19 mouse cellular contexts compared by ENCODE assay signal in the genomic region with DNA sequence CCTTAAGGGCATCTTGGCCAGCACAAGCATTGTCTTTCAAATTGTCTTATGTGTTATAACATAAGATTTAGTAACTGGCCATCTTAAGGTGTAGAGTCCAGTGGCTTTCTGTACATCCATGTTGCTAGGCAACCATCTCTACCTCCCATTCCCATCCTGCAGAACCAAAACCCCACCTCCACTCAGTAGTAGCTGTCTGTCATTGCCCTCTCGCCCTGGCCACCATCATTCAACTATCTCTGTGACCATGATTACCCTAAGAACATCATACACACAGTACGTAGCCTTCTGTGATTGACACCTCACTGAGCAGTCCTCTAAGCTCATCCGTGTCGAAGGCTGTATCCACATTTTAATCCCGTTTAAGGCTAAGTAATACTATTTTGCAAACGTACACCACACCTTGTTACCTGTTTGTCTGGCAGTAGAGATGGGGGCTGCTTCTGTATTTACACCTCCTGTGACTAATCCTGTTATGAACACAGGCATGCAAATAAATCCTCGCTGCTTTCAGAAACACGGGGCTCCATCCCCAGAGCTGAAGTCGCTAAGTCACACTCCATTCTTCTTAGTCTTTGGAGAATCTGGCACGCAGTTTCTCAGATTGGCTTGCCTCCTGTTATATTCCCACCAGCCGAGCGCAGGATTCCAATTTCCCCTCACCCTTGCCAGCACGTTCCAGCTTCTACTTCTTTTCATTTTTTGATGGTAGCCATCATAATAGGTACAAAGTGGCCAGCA.
DNase-seq lines count a peak whose midpoint lies in the region; ATAC-seq lines count a peak whose summit lies in the region.
"Had no signal": no experiment of that assay in that cellular context is flagged by ENCODE, and none has a peak within 500 bp of the region (broad histone marks: within the 10 kb centered on the region; RNA-seq: fewer than 3 reads in every experiment).

No protein-coding gene starts in this region.

- H3K27me3 ChIP-seq in hindbrain, embryonic 16.5 days (replicated peaks; ENCODE audit: control insufficient read depth, insufficient read depth, low read length): no peaks in the 10 kb centered on the region
- H3K27me3 ChIP-seq in hindbrain, embryonic 12.5 days: 0 out of 2 replicates have a peak, but pooled peaks cover 3% of the 10 kb centered on the region
- H3K27me3 ChIP-seq in midbrain, embryonic 14.5 days (ENCODE audit: control insufficient read depth, insufficient read depth, low read length): no peaks in the 10 kb centered on the region
- H3K27me3 ChIP-seq: kidney, embryonic 15.5 days; neural tube, embryonic 12.5 days had no signal

- peak overlapping the region; percentile 49 for H3K27ac ChIP-seq in hindbrain, embryonic 16.5 days (ENCODE audit: low read depth, low read length)
- no peak overlapping the region for H3K27ac ChIP-seq in hindbrain, embryonic 12.5 days
- no peak overlapping the region for H3K27ac ChIP-seq in midbrain, embryonic 14.5 days (replicated peaks; ENCODE audit: low read depth, low read length)
- H3K27ac ChIP-seq: heart, adult 2 months; kidney, embryonic 15.5 days; limb, embryonic 10.5 days; neural tube, embryonic 12.5 days had no signal

- no peak overlapping the region for H3K4me3 ChIP-seq in hindbrain, embryonic 16.5 days (ENCODE audit: low read length)
- H3K4me3 ChIP-seq in hindbrain, embryonic 12.5 days: no peak overlapping the region
- no peak overlapping the region for H3K4me3 ChIP-seq in midbrain, embryonic 14.5 days (replicated peaks; ENCODE audit: low read depth, low read length)
- H3K4me3 ChIP-seq: heart, adult 2 months; kidney, embryonic 15.5 days; limb, embryonic 10.5 days; neural tube, embryonic 12.5 days had no signal

- H3K4me2 ChIP-seq in hindbrain, embryonic 16.5 days (ENCODE audit: low read length): peak overlapping the region; percentile 21
- no peak overlapping the region for H3K4me2 ChIP-seq in hindbrain, embryonic 12.5 days (replicated peaks)
- no peak overlapping the region for H3K4me2 ChIP-seq in midbrain, embryonic 14.5 days (ENCODE audit: low read length)
- H3K4me2 ChIP-seq: kidney, embryonic 15.5 days; neural tube, embryonic 12.5 days had no signal

- H3K4me1 ChIP-seq in hindbrain, embryonic 16.5 days (ENCODE audit: control insufficient read depth, insufficient read depth, low read depth, low read length): peaks cover 10% of the 10 kb centered on the region
- H3K4me1 ChIP-seq in hindbrain, embryonic 12.5 days: no peaks in the 10 kb centered on the region
- H3K4me1 ChIP-seq in midbrain, embryonic 14.5 days (ENCODE audit: control insufficient read depth, insufficient read depth, low read length): peaks cover 14% of the 10 kb centered on the region
- H3K4me1 ChIP-seq: kidney, embryonic 15.5 days; neural tube, embryonic 12.5 days had no signal

- DNase-seq in cerebellum, postnatal 14 days: peak; percentile 70 to 71
- no peak for DNase-seq in cerebellum, adult 18-20 months
- peak; percentile 24 for DNase-seq in lung, postnatal 14 days
- DNase-seq in lung, postnatal 4 days: no peak
- DNase-seq in midbrain, embryonic 14.5 days: peak; percentile 55
- DNase-seq in frontal cortex, postnatal 25 days (ENCODE audit: low spot score in 2 of 2): no peak
- DNase-seq: adrenal gland, postnatal 10 days; gastrocnemius, postnatal 14 days; heart, adult 2 months; liver, postnatal 0 days; thymus, postnatal 14 days had no signal

- 49% methylated on average over 13 of the region's 13 CpGs for WGBS in hindbrain, embryonic 16.5 days
- 72% methylated on average over 13 of the region's 13 CpGs for WGBS in hindbrain, embryonic 12.5 days
- WGBS in midbrain, embryonic 14.5 days: 22% methylated on average over 13 of the region's 13 CpGs

- H3K9me3 ChIP-seq in hindbrain, embryonic 16.5 days (ENCODE audit: control insufficient read depth, low read length): no peaks in the 10 kb centered on the region
- H3K9me3 ChIP-seq in hindbrain, embryonic 12.5 days (replicated peaks): no peaks in the 10 kb centered on the region
- H3K9me3 ChIP-seq in midbrain, embryonic 14.5 days (ENCODE audit: control insufficient read depth, low read length): no peaks in the 10 kb centered on the region
- H3K9me3 ChIP-seq: kidney, embryonic 15.5 days; limb, embryonic 10.5 days; neural tube, embryonic 12.5 days had no signal

- no peak overlapping the region for H3K9ac ChIP-seq in hindbrain, embryonic 16.5 days (ENCODE audit: low read depth, low read length)
- no peak overlapping the region for H3K9ac ChIP-seq in hindbrain, embryonic 12.5 days
- H3K9ac ChIP-seq in midbrain, embryonic 14.5 days (replicated peaks; ENCODE audit: low read length): no peak overlapping the region
- H3K9ac ChIP-seq: kidney, embryonic 15.5 days; liver, postnatal 0 days; neural tube, embryonic 12.5 days had no signal

- ATAC-seq in hindbrain, embryonic 16.5 days: peak; percentile 54; the same call in 1 of the 2 replicates
- ATAC-seq in hindbrain, embryonic 12.5 days (ENCODE audit: low FRiP score): no peak
- ATAC-seq in midbrain, embryonic 14.5 days (ENCODE audit: low FRiP score, low TSS enrichment): peak; percentile 50; the same call in 1 of the 2 replicates
- ATAC-seq: activated CD4-positive, CD25-positive, alpha-beta regulatory T cell, adult 4 months; CD4-positive, CD25-positive, alpha-beta regulatory T cell, adult 4 months; intestine, postnatal 0 days; liver, postnatal 0 days had no signal

- no peaks in the 10 kb centered on the region for H3K36me3 ChIP-seq in hindbrain, embryonic 16.5 days (ENCODE audit: control insufficient read depth, insufficient read depth, low read length)
- no peaks in the 10 kb centered on the region for H3K36me3 ChIP-seq in hindbrain, embryonic 12.5 days
- no peaks in the 10 kb centered on the region for H3K36me3 ChIP-seq in midbrain, embryonic 14.5 days (ENCODE audit: control insufficient read depth, insufficient read depth, low read length)
- H3K36me3 ChIP-seq: kidney, embryonic 15.5 days; limb, embryonic 10.5 days; neural tube, embryonic 12.5 days had no signal

Comparison
In these comparisons a context has a peak if more than half of its experiments do, and no peak if none do; other contexts are left out.
1. DNase-seq: peak in cerebellum, postnatal 14 days (2 of 2), lung, postnatal 14 days (single experiment) and midbrain, embryonic 14.5 days (single experiment); none in cerebellum, adult 18-20 months (0 of 2), lung, postnatal 4 days (0 of 2) and frontal cortex, postnatal 25 days (0 of 2).